Mouse (Mus musculus) heart, adult 2 months (tissue): Measurements from ENCODE around the gene Serpini1.

Source experiments
- EP300 ChIP-seq: fragments of 200-500 bp; IDR thresholded peaks from 2 replicates; pipeline ENCODE4 v1.6.1; 2011; ENCODE audit warnings: low read depth, low read length, control low read depth; ENCODE audit not compliant: insufficient read depth
- POLR2A ChIP-seq: fragments of 200-500 bp; IDR thresholded peaks from 2 replicates; pipeline ENCODE4 v1.6.1; 2011; ENCODE audit warnings: mild to moderate bottlenecking, low read depth, low read length, control low read depth; ENCODE audit not compliant: insufficient read depth

DNA sequence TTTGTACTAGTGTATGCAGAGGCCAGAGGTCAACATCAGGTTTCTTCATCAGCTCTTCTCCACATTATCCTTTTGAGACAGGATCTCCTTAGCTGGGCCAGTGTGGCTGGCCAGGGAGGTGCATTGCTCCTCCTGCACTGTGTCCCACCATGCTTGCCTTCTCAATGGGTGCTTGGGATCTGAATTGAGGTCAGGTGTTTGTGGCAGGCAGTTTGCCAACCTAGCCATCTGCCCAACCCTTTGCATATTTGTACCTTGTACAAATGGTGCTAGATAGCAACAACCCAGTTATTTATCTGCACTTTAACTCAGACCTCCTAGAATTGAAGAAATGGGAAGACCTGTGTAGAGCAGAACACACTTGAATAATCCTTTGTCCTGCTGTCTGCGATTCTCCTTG is 78.3 kb downstream of the Serpini1 start:
- no peak for TF ChIP-seq EP300
- TF ChIP-seq POLR2A = no peak
